Mouse (Mus musculus): ENCODE measurements around the gene Mss51.

GRCm38 (mm10) chr14:20480195-20480579, 16.5 kb downstream of the Mss51 start:
- TF ChIP-seq CHD2 (IDR thresholded peaks at IDR 0.05; ENCODE audit: low read depth, low read length) (no peak), ZNF384 (IDR thresholded peaks at IDR 0.05; ENCODE audit: low read depth, low read length) (peak; percentile 81), HCFC1 (IDR thresholded peaks at IDR 0.05; ENCODE audit: borderline replicate concordance, insufficient read depth, low read length) (no peak), MAFK (IDR thresholded peaks at IDR 0.05; ENCODE audit: insufficient read depth, low read depth, low read length) (no peak), ZC3H11A (IDR thresholded peaks at IDR 0.05; ENCODE audit: borderline replicate concordance, low read depth, low read length) (no peak)
